Mouse (Mus musculus) heart, adult 2 months (tissue): ENCODE measurements around the gene Adh7.

Experiments used
- CTCF ChIP-seq: fragments of 200-600 bp; IDR thresholded peaks from 2 replicates; pipeline ENCODE4 v1.8.1; 2022; ENCODE audit warnings: antibody characterized with exemption, mild to moderate bottlenecking, moderate library complexity
- EP300 ChIP-seq: fragments of 200-500 bp; IDR thresholded peaks from 2 replicates; pipeline ENCODE4 v1.6.1; 2011; ENCODE audit warnings: low read depth, low read length, control low read depth; ENCODE audit not compliant: insufficient read depth
- POLR2A ChIP-seq: fragments of 200-500 bp; IDR thresholded peaks from 2 replicates; pipeline ENCODE4 v1.6.1; 2011; ENCODE audit warnings: mild to moderate bottlenecking, low read depth, low read length, control low read depth; ENCODE audit not compliant: insufficient read depth

GRCm38 (mm10) chr3:138260721-138261669 lies 43.4 kb downstream of the Adh7 start, which contains the start of gene Adh1:
- TF ChIP-seq CTCF, result no peak
- TF ChIP-seq POLR2A, result no peak
- TF ChIP-seq EP300, result no peak
